Mouse (Mus musculus) E14TG2a.4 (cell line): ENCODE results near the gene Pax1.
A peak's percentile ranks its signal among the peaks of the same experiment; 100 is the strongest.

Experiments
- H3K27me3 ChIP-seq: 2 replicates; pipeline ENCODE4 v1.6.1; 2014; ENCODE audit warnings: low read length, control low read depth; ENCODE audit not compliant: insufficient read depth
- H3K36me3 ChIP-seq: 2 replicates; pipeline ENCODE4 v1.6.1; 2014; ENCODE audit warnings: low read length, control low read depth; ENCODE audit not compliant: insufficient read depth
- H3K4me1 ChIP-seq: replicated peaks from 2 replicates; pipeline ENCODE4 v1.6.1; 2014; ENCODE audit warnings: low read depth, low read length, control low read depth
- H3K4me3 ChIP-seq: replicated peaks from 2 replicates; pipeline ENCODE4 v1.5.1; 2014; ENCODE audit warnings: mild to moderate bottlenecking, low read length
- H3K9me3 ChIP-seq: 2 replicates; pipeline ENCODE4 v1.6.1; 2014; ENCODE audit warnings: low read length, control low read depth
- CTCF ChIP-seq: conservative IDR thresholded peaks from 2 replicates; pipeline ENCODE4 v1.5.1; 2014; ENCODE audit warnings: low read length
- NANOG ChIP-seq: IDR thresholded peaks from 2 replicates; pipeline ENCODE4 v1.6.1; 2014; ENCODE audit warnings: borderline replicate concordance, low read length, mixed read lengths
- POU5F1 ChIP-seq: IDR thresholded peaks from 2 replicates; pipeline ENCODE4 v1.6.1; 2014; ENCODE audit warnings: low read length, borderline replicate concordance

Pax1 gene

DNA sequence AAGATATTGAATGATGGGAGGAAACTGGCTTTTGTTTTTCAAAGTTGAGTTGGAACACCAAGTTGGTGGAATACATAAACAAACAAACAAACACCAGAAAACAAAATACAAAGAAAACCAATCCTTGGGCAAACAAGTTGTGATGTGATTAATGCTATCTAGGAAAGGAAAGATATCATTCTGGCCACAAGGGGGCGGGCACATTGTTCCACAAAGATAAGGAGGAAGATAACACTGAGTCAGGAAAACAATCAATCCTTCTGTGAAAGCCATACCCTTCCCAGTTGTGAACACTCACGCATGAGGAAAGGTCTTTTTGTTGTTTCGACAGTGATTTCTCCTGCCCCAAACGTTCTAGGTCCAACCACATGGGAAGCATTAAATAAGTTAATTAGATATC, 17.2 kb downstream of the Pax1 start:
- H3K4me1 ChIP-seq, result peaks cover under 1% of the 10 kb centered on the region; the same call in 1 of the 2 replicates
- no peak for TF ChIP-seq POU5F1
- TF ChIP-seq CTCF, result peak; percentile 60

DNA sequence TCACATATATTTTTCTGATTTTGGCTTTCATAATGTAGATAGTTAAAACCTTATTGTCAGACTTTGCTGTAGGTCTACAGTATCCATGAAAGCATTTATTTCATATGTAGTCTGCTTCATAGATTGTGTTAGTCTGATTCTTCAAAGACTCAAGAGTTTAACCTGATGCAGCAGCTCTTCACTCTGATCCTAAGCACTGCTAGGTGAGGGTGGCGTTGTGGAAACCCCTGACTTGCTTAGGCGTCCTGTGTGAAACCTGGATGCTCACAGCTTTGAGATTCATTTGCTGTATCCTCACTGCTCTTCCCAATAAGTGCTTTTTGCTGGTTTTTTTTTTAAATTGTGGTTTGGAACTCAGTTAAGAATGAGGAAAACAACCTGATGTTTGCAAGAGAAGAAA, 21.6 kb downstream of the Pax1 start:
- no peak overlapping the region for H3K4me3 ChIP-seq
- H3K9me3 ChIP-seq, result no peaks in the 10 kb centered on the region
- no peaks in the 10 kb centered on the region for H3K36me3 ChIP-seq
- no peaks in the 10 kb centered on the region for H3K4me1 ChIP-seq
- H3K27me3 ChIP-seq, result no peaks in the 10 kb centered on the region
- TF ChIP-seq CTCF, result no peak
- TF ChIP-seq NANOG, result no peak
- TF ChIP-seq POU5F1, result no peak

More for the DNA sequence above, 17.2 kb downstream of the Pax1 start:
- Histone ChIP-seq H3K36me3 (no peaks in the 10 kb centered on the region), H3K27me3 (peaks cover 36% of the 10 kb centered on the region), H3K9me3 (no peaks in the 10 kb centered on the region), H3K4me3 (no peak overlapping the region)

DNA sequence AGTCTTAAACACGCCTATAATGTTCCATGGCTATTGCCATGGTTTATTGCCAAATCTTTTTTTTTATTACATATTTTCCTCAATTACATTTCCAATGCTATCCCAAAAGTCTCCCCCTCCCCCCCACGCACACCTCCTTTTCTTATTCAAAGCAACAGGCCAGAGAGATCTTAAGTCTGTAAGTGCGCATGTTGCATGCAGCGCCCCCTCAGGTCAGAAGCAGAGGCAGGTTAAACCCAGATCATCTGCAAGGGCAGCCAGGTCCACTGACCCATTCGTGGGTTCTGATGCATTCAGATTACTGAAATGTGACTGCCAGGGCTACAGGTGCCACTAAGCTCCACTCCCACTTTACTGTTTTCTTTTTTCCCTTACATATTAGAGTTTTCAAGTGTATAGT, 25.2 kb downstream of the Pax1 start:
- H3K27me3 ChIP-seq, result no peaks in the 10 kb centered on the region
- H3K9me3 ChIP-seq, result no peaks in the 10 kb centered on the region
- H3K4me3 ChIP-seq, result no peak overlapping the region
- H3K36me3 ChIP-seq, result no peaks in the 10 kb centered on the region
- TF ChIP-seq POU5F1, result no peak
- peak; percentile 39 for TF ChIP-seq CTCF
- H3K4me1 ChIP-seq, result no peaks in the 10 kb centered on the region

DNA sequence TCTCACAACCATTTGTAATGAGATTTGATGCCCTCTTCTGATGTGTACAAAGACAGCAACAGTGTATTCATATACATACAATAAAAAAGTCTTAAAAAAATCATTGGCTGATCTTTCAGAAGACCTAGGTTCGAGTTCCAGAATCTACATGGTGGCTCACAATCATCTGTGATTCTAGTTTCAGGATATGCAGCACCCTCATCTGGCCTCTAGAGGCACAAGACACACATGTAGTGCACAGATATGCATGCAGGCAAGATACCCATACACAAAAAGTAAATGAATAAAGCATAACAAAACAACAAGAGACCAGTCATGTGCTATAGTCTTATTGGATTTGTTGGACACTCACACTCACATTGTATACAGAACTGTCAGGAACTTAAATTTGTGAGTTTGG, 47.6 kb downstream of the Pax1 start:
- Histone ChIP-seq H3K4me1 (no peaks in the 10 kb centered on the region), H3K9me3 (no peaks in the 10 kb centered on the region), H3K36me3 (no peaks in the 10 kb centered on the region), H3K4me3 (no peak overlapping the region), H3K27me3 (no peaks in the 10 kb centered on the region)
- no peak for TF ChIP-seq POU5F1
- no peak for TF ChIP-seq NANOG
- TF ChIP-seq CTCF, result peak; percentile 10; the same call in 1 of the 2 replicates

DNA sequence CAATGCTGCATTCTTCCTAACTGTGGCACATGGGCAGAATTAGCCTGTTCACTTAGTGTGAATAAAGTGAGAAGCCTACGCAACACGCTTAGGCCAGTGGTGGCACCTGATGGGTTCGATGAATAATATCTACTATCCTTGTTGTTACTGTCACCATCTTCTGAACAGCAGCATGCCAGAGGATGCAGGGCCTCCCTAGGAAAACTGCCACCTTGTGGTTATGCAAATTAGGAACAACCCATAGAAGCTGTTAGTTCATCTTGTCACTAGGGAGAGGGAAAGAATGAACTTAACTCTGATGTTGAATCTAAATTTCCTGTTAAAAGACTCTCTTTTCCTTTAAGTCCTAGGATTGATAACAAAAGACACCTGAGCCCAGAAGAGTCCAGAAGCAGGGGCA, 53.3 kb downstream of the Pax1 start:
- Histone ChIP-seq H3K4me1 (no peaks in the 10 kb centered on the region), H3K27me3 (no peaks in the 10 kb centered on the region), H3K36me3 (no peaks in the 10 kb centered on the region), H3K9me3 (no peaks in the 10 kb centered on the region), H3K4me3 (no peak overlapping the region)
- no peak for TF ChIP-seq CTCF
- no peak for TF ChIP-seq POU5F1
- no peak for TF ChIP-seq NANOG

DNA sequence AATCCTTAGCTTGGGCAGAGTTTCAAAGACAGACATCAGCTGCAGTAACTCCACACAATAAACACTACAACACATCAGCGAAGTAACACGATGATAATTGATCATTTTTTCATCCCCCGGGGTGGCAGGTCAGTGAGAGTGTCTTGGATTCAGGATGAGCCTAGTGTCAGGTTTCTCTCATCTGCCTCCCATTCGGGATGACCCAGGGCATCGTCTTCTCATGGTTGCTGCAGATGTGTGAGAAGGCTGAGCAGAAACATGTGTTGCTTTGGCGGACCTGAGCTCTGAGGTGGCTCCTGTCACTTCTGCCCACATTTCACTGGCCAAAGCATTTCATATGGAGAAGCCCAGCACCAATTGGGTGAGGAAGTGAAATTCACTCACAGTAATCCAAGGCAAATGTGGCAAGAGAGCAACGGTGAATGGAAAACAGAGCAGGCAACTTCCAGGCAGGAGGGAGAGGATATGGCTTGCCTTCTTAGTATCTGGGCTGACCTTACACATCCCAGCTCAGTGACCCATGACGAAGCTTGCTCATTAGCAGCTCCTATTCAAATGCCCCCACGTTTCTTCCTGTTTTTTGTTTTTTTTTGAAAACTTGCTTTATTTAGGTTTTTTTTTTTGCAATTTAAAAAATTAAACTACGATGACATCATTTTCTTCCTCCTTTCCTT, 63.0 kb downstream of the Pax1 start:
- H3K27me3 ChIP-seq, result no peaks in the 10 kb centered on the region
- TF ChIP-seq POU5F1 (no peak), NANOG (no peak), CTCF (no peak)
- H3K9me3 ChIP-seq, result no peaks in the 10 kb centered on the region
- H3K4me3 ChIP-seq, result no peak overlapping the region
- H3K36me3 ChIP-seq, result no peaks in the 10 kb centered on the region
- H3K4me1 ChIP-seq, result no peaks in the 10 kb centered on the region

DNA sequence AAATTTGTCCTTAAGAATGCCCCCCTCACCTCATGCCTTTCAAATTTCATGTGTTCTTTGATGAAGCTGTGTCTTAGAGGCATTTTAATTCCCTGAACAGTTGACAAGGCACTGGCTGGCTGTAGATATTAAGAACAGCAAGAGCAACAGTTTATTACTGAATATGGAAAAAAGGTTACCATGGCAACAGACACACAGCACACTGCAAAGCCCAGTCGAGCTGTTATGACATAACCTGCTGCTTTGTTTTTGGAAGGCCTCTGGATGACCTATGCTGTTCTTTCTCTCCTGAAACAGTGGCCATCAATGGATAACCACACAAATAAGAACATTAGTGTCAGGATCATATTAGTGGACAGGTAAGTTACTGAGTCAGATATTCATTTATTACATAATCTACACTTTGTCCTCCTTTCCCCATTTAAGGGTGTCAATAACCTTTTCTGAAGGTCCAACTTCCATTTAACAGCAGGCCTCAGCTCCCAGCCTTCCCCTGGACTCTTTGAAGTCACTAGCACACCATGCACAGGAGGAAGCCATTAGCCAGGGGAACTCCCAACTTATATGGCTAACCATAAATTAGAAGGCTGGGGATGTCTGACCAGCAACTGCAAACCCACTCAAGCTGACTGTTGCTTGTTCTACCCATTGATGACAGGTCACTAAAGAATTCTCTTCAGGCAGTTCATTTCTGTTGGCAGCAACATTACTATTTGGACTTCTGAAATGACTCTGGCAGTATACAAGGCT, 68.1 kb downstream of the Pax1 start:
- Histone ChIP-seq H3K27me3 (0 out of 2 replicates have a peak, but pooled peaks cover 3% of the 10 kb centered on the region), H3K4me1 (no peaks in the 10 kb centered on the region), H3K9me3 (no peaks in the 10 kb centered on the region), H3K36me3 (no peaks in the 10 kb centered on the region), H3K4me3 (no peak overlapping the region)
- TF ChIP-seq CTCF (no peak), POU5F1 (no peak), NANOG (no peak)

DNA sequence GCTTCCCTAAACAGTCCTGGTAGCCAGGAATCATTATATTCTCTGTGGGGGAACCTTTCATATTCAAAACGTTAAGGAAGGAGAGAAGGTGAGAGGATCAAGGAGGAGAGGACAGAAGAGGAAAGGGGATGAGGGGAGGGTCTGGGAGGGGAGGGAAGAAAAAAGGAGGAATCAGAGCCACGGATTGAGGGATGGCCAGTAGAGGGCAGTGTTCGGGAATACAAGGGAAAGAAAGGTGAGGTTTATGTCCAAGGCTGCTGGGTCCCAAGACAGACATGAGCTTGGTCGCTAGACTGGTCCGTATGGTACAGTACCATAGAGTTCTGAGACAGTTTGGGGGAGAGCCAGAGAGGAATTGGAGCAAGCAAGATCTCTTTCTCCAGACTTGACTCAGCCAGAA, 71.4 kb downstream of the Pax1 start:
- Histone ChIP-seq H3K4me1 (no peaks in the 10 kb centered on the region), H3K4me3 (no peak overlapping the region), H3K36me3 (no peaks in the 10 kb centered on the region), H3K9me3 (no peaks in the 10 kb centered on the region), H3K27me3 (0 out of 2 replicates have a peak, but pooled peaks cover 3% of the 10 kb centered on the region)
- TF ChIP-seq CTCF (peak; percentile 52), NANOG (no peak), POU5F1 (no peak)
